Mouse (Mus musculus) ovary, postnatal 14 days (tissue): ENCODE measurements around the gene Thada.

Experiments
- DNase-seq: peaks from one replicate; pipeline ENCODE4 v3.0.0; 2022; ENCODE audit warnings: low spot score

The Thada gene

GRCm38 (mm10) chr17:84145826-84146287, 320.1 kb downstream of the Thada start:
- DNase-seq, result no peak

GRCm38 (mm10) chr17:84144762-84145599, 321.0 kb downstream of the Thada start:
- DNase-seq, result no peak

GRCm38 (mm10) chr17:84144130-84144529, 321.9 kb downstream of the Thada start:
- DNase-seq, result no peak

- no peak for DNase-seq
Measured at GRCm38 (mm10) chr17:84143219-84143844, 322.7 kb downstream of the Thada start.

- DNase-seq, result no peak
Measured at GRCm38 (mm10) chr17:84141691-84142090, 324.3 kb downstream of the Thada start.

- no peak for DNase-seq
Measured at GRCm38 (mm10) chr17:84140822-84141507, 325.0 kb downstream of the Thada start.
